Mouse (Mus musculus) liver, embryonic 12.5 days (tissue): ENCODE results near the gene Rbm15b. TPM values are rescaled to one million over a fixed set of nuclear protein-coding genes. Genes with fewer than 3 reads are reported as not detected.

Experiments used
- ATAC-seq: fragments of 200-750 bp; cut with Nextera tagmentation; 2 replicates; pipeline ENCODE4 v1.8.0; 2017; ENCODE audit warnings: moderate number of reproducible peaks, mild to moderate bottlenecking, moderate library complexity
- H3K27ac ChIP-seq: fragments of 300-500 bp; sonication (generic); 2 replicates; pipeline ENCODE4 v1.5.1; 2016; ENCODE audit warnings: mild to moderate bottlenecking
- H3K27me3 ChIP-seq: fragments of 300-500 bp; sonication (generic); replicated peaks from 2 replicates; pipeline ENCODE4 v1.6.1; 2016; ENCODE audit warnings: mild to moderate bottlenecking, moderate library complexity
- H3K36me3 ChIP-seq: fragments of 300-500 bp; sonication (generic); 2 replicates; pipeline ENCODE4 v1.6.1; 2016; ENCODE audit warnings: mild to moderate bottlenecking, moderate library complexity
- H3K4me1 ChIP-seq: fragments of 300-500 bp; sonication (generic); 2 replicates; pipeline ENCODE4 v1.6.1; 2016
- H3K4me2 ChIP-seq: fragments of 300-500 bp; sonication (generic); 2 replicates; pipeline ENCODE4 v1.6.1; 2016; ENCODE audit warnings: mild to moderate bottlenecking, moderate library complexity
- H3K4me3 ChIP-seq: fragments of 300-500 bp; sonication (generic); 2 replicates; pipeline ENCODE4 v1.5.1; 2016; ENCODE audit warnings: mild to moderate bottlenecking, moderate library complexity
- H3K9ac ChIP-seq: fragments of 300-500 bp; sonication (generic); 2 replicates; pipeline ENCODE4 v1.6.1; 2016; ENCODE audit warnings: mild to moderate bottlenecking, moderate library complexity
- H3K9me3 ChIP-seq: fragments of 300-500 bp; sonication (generic); replicated peaks from 2 replicates; pipeline ENCODE4 v1.6.1; 2016; ENCODE audit warnings: mild to moderate bottlenecking, moderate library complexity
- whole genome bisulfite sequencing: fragments of 180-500 bp; shearing (Covaris S2); methylation state at CpG from one replicate; pipeline ENCODE4 v1.1.7; 2016; ENCODE audit not compliant: insufficient replicate concordance; 5-methylcytosine and 5-hydroxymethylcytosine counted together
- polyA plus RNA-seq: library from polyadenylated mRNA; unstranded; fragments of >200 nt; fragmentation: Nextera tagmentation; extraction: Ambion mirVana; gene quantifications from 2 replicates; pipeline ENCODE4 v1.2.1, GENCODE M21; 2016

Gene Rbm15b
- 8.8 and 11.3 TPM in 2 replicates for polyA plus RNA-seq

DNA sequence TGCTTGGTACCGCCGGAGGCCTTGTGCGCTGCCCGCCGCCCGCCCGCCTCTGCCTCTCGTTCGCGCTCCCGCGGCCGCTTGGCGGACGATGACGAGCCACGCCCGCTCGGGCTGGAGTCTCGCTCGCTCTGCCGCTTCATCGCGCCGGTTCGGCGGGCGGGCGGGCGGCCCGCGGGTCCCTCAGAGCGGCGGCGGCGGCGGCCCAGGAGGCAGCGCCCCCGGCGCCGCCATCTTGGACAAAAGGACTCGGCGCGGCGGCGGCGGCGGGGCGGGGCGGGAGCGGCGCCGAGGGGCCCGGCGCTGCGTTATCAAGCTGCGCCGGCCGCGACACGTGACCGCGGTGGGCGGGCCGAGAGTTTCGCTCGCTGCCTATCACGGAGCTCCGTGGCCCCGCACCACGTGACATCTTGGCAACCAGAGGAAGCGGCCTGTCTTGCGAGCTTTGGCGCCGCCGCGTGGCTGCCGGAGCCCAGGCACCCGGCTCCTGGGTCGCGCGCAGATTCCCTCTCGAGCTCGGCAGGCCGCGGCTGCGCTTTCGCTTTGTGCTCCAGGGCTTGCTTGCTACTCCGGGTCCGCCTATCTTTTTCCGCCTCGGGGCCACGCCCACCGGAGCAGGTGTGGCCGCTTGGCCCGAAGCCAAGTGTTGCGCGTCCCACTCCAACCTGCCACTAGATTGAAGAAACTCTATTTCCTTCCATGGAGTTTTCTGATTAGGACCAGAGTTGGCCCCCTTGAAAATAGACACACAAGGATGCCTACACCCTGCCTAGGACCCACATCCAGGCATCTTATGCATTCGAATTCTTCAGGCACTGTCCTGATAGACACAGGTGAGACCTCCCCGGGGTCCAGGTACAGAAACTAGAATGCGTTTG is at the start of gene Rbm15b:
Rbm15b (minus strand) TSS at position 601 of the 875 bp plus-strand sequence.
- Histone ChIP-seq H3K4me3 (peak within 1 kb of the TSS; percentile 98), H3K27ac (peak within 1 kb of the TSS; percentile 93), H3K9ac (peak within 1 kb of the TSS; percentile 98), H3K4me2 (peak within 1 kb of the TSS; percentile 97), H3K27me3 (no peaks in the 10 kb centered on the region), H3K4me1 (peaks cover 80% of the 10 kb centered on the region), H3K9me3 (no peaks in the 10 kb centered on the region), H3K36me3 (peaks cover 70% of the 10 kb centered on the region)
- 2% methylated on average over 92 of the region's 101 CpGs for WGBS
- ATAC-seq: peak; percentile 72

GRCm38 (mm10) chr9:106934998-106935397 is 47.8 kb upstream of the Rbm15b start:
- Histone ChIP-seq H3K4me3 (no peak overlapping the region), H3K27ac (no peak overlapping the region), H3K9me3 (no peaks in the 10 kb centered on the region), H3K36me3 (no peaks in the 10 kb centered on the region), H3K9ac (no peak overlapping the region), H3K27me3 (no peaks in the 10 kb centered on the region), H3K4me2 (no peak overlapping the region), H3K4me1 (no peaks in the 10 kb centered on the region)
- 79% methylated on average over 1 of the region's 1 CpGs for WGBS
- no peak for ATAC-seq

- 71% methylated on average over 6 of the region's 6 CpGs for WGBS
- Histone ChIP-seq H3K9me3 (no peaks in the 10 kb centered on the region), H3K36me3 (no peaks in the 10 kb centered on the region), H3K27ac (no peak overlapping the region), H3K27me3 (no peaks in the 10 kb centered on the region), H3K9ac (no peak overlapping the region), H3K4me1 (no peaks in the 10 kb centered on the region), H3K4me2 (no peak overlapping the region), H3K4me3 (no peak overlapping the region)
- ATAC-seq: no peak
Measured at GRCm38 (mm10) chr9:106914878-106915277, 27.6 kb upstream of the Rbm15b start.

GRCm38 (mm10) chr9:106913759-106914158 is 26.5 kb upstream of the Rbm15b start:
- WGBS: 16% methylated on average over 1 of the region's 1 CpGs
- no peaks in the 10 kb centered on the region for H3K27me3 ChIP-seq
- H3K36me3 ChIP-seq: no peaks in the 10 kb centered on the region
- H3K4me1 ChIP-seq: no peaks in the 10 kb centered on the region
- no peak overlapping the region for H3K27ac ChIP-seq
- no peaks in the 10 kb centered on the region for H3K9me3 ChIP-seq
- ATAC-seq: no peak
- H3K4me3 ChIP-seq: no peak overlapping the region
- H3K9ac ChIP-seq: no peak overlapping the region
- H3K4me2 ChIP-seq: no peak overlapping the region

- H3K27ac ChIP-seq: no peak overlapping the region
- WGBS: 39% methylated on average over 1 of the region's 1 CpGs
- H3K36me3 ChIP-seq: no peaks in the 10 kb centered on the region
- H3K4me2 ChIP-seq: no peak overlapping the region
- 0 out of 2 replicates have a peak, but pooled peaks cover 5% of the 10 kb centered on the region for H3K4me1 ChIP-seq
- no peak overlapping the region for H3K4me3 ChIP-seq
- no peaks in the 10 kb centered on the region for H3K27me3 ChIP-seq
- ATAC-seq: no peak
- no peaks in the 10 kb centered on the region for H3K9me3 ChIP-seq
- no peak overlapping the region for H3K9ac ChIP-seq
Measured at GRCm38 (mm10) chr9:106911624-106912023, 24.4 kb upstream of the Rbm15b start.

DNA sequence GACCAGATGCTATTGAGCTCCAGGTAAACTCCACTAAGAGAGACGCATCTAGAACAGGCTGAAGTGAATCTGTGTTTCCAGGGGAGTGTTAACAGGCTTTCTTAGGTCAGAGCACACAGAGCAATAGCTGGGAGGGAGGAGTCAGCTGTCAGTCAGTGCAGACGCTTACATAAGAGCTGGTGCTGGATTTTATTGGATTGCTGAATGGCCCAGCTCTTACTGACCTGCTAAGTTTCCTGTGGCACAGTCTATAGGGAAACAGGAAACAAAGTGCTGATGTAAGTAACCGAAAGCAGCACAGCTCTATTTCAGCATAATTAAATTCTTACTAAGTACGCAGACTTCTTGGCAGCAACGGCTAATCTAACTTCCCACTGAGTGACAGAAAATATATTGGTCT is 21.5 kb upstream of the Rbm15b start:
- WGBS: 45% methylated on average over 5 of the region's 5 CpGs
- no peak overlapping the region for H3K4me3 ChIP-seq
- no peak overlapping the region for H3K4me2 ChIP-seq
- no peaks in the 10 kb centered on the region for H3K9me3 ChIP-seq
- H3K27me3 ChIP-seq: no peaks in the 10 kb centered on the region
- no peak overlapping the region for H3K27ac ChIP-seq
- no peak; the same call in 1 of the 2 replicates for ATAC-seq
- no peaks in the 10 kb centered on the region for H3K36me3 ChIP-seq
- H3K9ac ChIP-seq: no peak overlapping the region
- H3K4me1 ChIP-seq: 0 out of 2 replicates have a peak, but pooled peaks cover 5% of the 10 kb centered on the region

GRCm38 (mm10) chr9:106908174-106908573 is 20.9 kb upstream of the Rbm15b start:
- ATAC-seq: no peak
- Histone ChIP-seq H3K36me3 (no peaks in the 10 kb centered on the region), H3K4me2 (no peak overlapping the region), H3K27ac (no peak overlapping the region), H3K4me1 (0 out of 2 replicates have a peak, but pooled peaks cover 5% of the 10 kb centered on the region), H3K9me3 (no peaks in the 10 kb centered on the region), H3K27me3 (no peaks in the 10 kb centered on the region), H3K9ac (no peak overlapping the region), H3K4me3 (no peak overlapping the region)
- 57% methylated on average over 3 of the region's 3 CpGs for WGBS

- H3K4me2 ChIP-seq: no peak overlapping the region
- H3K36me3 ChIP-seq: no peaks in the 10 kb centered on the region
- no peak overlapping the region for H3K4me3 ChIP-seq
- no peak for ATAC-seq
- H3K27ac ChIP-seq: no peak overlapping the region
- H3K9me3 ChIP-seq: no peaks in the 10 kb centered on the region
- WGBS: 67% methylated on average over 8 of the region's 8 CpGs
- no peaks in the 10 kb centered on the region for H3K27me3 ChIP-seq
- H3K9ac ChIP-seq: no peak overlapping the region
- 0 out of 2 replicates have a peak, but pooled peaks cover 5% of the 10 kb centered on the region for H3K4me1 ChIP-seq
Measured at GRCm38 (mm10) chr9:106906597-106906996, 19.4 kb upstream of the Rbm15b start.

- no peak for ATAC-seq
- no peak overlapping the region for H3K4me3 ChIP-seq
- H3K27me3 ChIP-seq: no peaks in the 10 kb centered on the region; the same call in 1 of the 2 replicates
- no peak overlapping the region for H3K27ac ChIP-seq
- WGBS: 15% methylated on average over 1 of the region's 1 CpGs
- H3K4me1 ChIP-seq: 0 out of 2 replicates have a peak, but pooled peaks cover 5% of the 10 kb centered on the region
- no peak overlapping the region for H3K9ac ChIP-seq
- no peaks in the 10 kb centered on the region for H3K9me3 ChIP-seq
- no peak overlapping the region for H3K4me2 ChIP-seq
- no peaks in the 10 kb centered on the region for H3K36me3 ChIP-seq
Measured at GRCm38 (mm10) chr9:106903791-106904134, 16.5 kb upstream of the Rbm15b start.

GRCm38 (mm10) chr9:106903099-106903790 is 16.0 kb upstream of the Rbm15b start:
- 0 out of 2 replicates have a peak, but pooled peaks cover 1% of the 10 kb centered on the region for H3K4me1 ChIP-seq
- no peak for ATAC-seq
- H3K4me2 ChIP-seq: no peak overlapping the region
- H3K9ac ChIP-seq: no peak overlapping the region
- no peaks in the 10 kb centered on the region for H3K36me3 ChIP-seq
- H3K4me3 ChIP-seq: no peak overlapping the region
- H3K27ac ChIP-seq: no peak overlapping the region
- no peaks in the 10 kb centered on the region for H3K9me3 ChIP-seq
- H3K27me3 ChIP-seq: no peaks in the 10 kb centered on the region; the same call in 1 of the 2 replicates
- WGBS: 56% methylated on average over 4 of the region's 4 CpGs

DNA sequence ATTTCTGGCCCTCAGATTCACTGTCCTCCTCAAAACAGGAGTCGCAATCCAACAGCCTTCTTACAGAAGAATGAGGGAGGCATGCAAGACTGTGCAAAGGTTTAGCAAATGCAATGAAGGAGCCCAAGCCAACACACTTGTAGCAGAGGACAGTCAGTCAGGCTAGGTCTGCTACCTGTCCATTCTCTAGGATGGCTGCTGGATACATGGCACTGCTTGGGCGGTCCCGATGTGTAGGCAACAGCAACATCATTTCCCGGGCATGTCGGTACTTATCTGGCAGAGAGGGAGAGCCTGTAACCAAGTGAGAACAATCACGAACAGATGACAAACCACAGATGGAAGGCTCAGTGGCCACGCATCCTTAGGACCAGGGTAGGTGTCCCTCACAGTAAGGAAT is 14.4 kb upstream of the Rbm15b start:
- H3K9me3 ChIP-seq: no peaks in the 10 kb centered on the region
- H3K27me3 ChIP-seq: no peaks in the 10 kb centered on the region; the same call in 1 of the 2 replicates
- H3K9ac ChIP-seq: no peak overlapping the region
- whole genome bisulfite sequencing: 73% methylated on average over 7 of the region's 7 CpGs
- ATAC-seq: no peak
- H3K27ac ChIP-seq: no peak overlapping the region
- no peak overlapping the region for H3K4me3 ChIP-seq
- H3K4me2 ChIP-seq: no peak overlapping the region
- H3K4me1 ChIP-seq: no peaks in the 10 kb centered on the region
- H3K36me3 ChIP-seq: no peaks in the 10 kb centered on the region

- no peak for ATAC-seq
- H3K4me3 ChIP-seq: no peak overlapping the region
- 54% methylated on average over 1 of the region's 1 CpGs for WGBS
- H3K4me2 ChIP-seq: no peak overlapping the region
- H3K27ac ChIP-seq: no peak overlapping the region
- no peaks in the 10 kb centered on the region; the same call in 1 of the 2 replicates for H3K27me3 ChIP-seq
- H3K9me3 ChIP-seq: no peaks in the 10 kb centered on the region
- no peak overlapping the region for H3K9ac ChIP-seq
- no peaks in the 10 kb centered on the region for H3K36me3 ChIP-seq
- no peaks in the 10 kb centered on the region for H3K4me1 ChIP-seq
Measured at GRCm38 (mm10) chr9:106898901-106899300, 11.7 kb upstream of the Rbm15b start.
